Mouse (Mus musculus): Measurements from ENCODE around the gene Fbxo3. TPM values are rescaled to one million over a fixed set of nuclear protein-coding genes. Genes with fewer than 3 reads are reported as not detected.
"Not testable (repeated sequence)": the region's sequence is repeated elsewhere in the genome, so short reads cannot be mapped to it uniquely, and the experiment has no call there.

Gene Fbxo3
- polyA plus RNA-seq, 1 experiment from 2014 or later: 35.6 TPM

GRCm38 (mm10) chr2:104062665-104063064 is 35.1 kb downstream of the Fbxo3 start:
- H3K27me3 ChIP-seq (replicated peaks; ENCODE audit: control insufficient read depth, insufficient read depth, low read length): no peaks in the 10 kb centered on the region
- ATAC-seq: no peak
- no peaks in the 10 kb centered on the region for H3K4me1 ChIP-seq (replicated peaks; ENCODE audit: control insufficient read depth, insufficient read depth, low read length)
- H3K27ac ChIP-seq (ENCODE audit: low read depth, low read length): no peak overlapping the region
- no peak overlapping the region for H3K4me2 ChIP-seq (replicated peaks; ENCODE audit: low read depth)
- H3K9ac ChIP-seq (ENCODE audit: low read depth, low read length): no peak overlapping the region
- peaks cover 15% of the 10 kb centered on the region for H3K36me3 ChIP-seq (ENCODE audit: control insufficient read depth, insufficient read depth)
- no peaks in the 10 kb centered on the region for H3K9me3 ChIP-seq (ENCODE audit: control insufficient read depth)
- TF ChIP-seq CTCF (IDR thresholded peaks at IDR 0.05; ENCODE audit: low read depth): no peak
- H3K4me3 ChIP-seq (ENCODE audit: low read depth, low read length): no peak overlapping the region

GRCm38 (mm10) chr2:104064152-104064551 is 36.6 kb downstream of the Fbxo3 start:
- no peak overlapping the region for H3K4me2 ChIP-seq (replicated peaks; ENCODE audit: low read depth)
- ATAC-seq: no peak
- 77% methylated on average over 2 of the region's 2 CpGs for WGBS
- H3K9me3 ChIP-seq (ENCODE audit: control insufficient read depth): no peaks in the 10 kb centered on the region
- no peak for TF ChIP-seq CTCF (IDR thresholded peaks at IDR 0.05; ENCODE audit: low read depth)
- H3K4me1 ChIP-seq (replicated peaks; ENCODE audit: control insufficient read depth, insufficient read depth, low read length): no peaks in the 10 kb centered on the region
- peaks cover 8% of the 10 kb centered on the region; the same call in 1 of the 2 replicates for H3K36me3 ChIP-seq (ENCODE audit: control insufficient read depth, insufficient read depth)
- no peaks in the 10 kb centered on the region for H3K27me3 ChIP-seq (replicated peaks; ENCODE audit: control insufficient read depth, insufficient read depth, low read length)
- no peak overlapping the region for H3K27ac ChIP-seq (ENCODE audit: low read depth, low read length)
- H3K9ac ChIP-seq (ENCODE audit: low read depth, low read length): no peak overlapping the region
- no peak overlapping the region for H3K4me3 ChIP-seq (ENCODE audit: low read depth, low read length)

GRCm38 (mm10) chr2:104065526-104065925 is 38.0 kb downstream of the Fbxo3 start, which contains the start of gene Gm10912:
Gm10912 (plus strand) TSS chr2:104065826.
- not testable (repeated sequence) for H3K9me3 ChIP-seq (ENCODE audit: control insufficient read depth); H3K9ac ChIP-seq (ENCODE audit: low read depth, low read length); ATAC-seq; H3K27ac ChIP-seq (ENCODE audit: low read depth, low read length); H3K27me3 ChIP-seq (replicated peaks; ENCODE audit: control insufficient read depth, insufficient read depth, low read length); H3K4me1 ChIP-seq (replicated peaks; ENCODE audit: control insufficient read depth, insufficient read depth, low read length); H3K36me3 ChIP-seq (ENCODE audit: control insufficient read depth, insufficient read depth); H3K4me3 ChIP-seq (ENCODE audit: low read depth, low read length); H3K4me2 ChIP-seq (replicated peaks; ENCODE audit: low read depth)
- WGBS: 90% methylated on average over 5 of the region's 6 CpGs

GRCm38 (mm10) chr2:104068450-104068849 is 40.9 kb downstream of the Fbxo3 start, which contains the start of gene Gm10799:
Gm10799 (minus strand) TSS chr2:104068550.
- H3K4me3 ChIP-seq (ENCODE audit: low read depth, low read length); H3K27me3 ChIP-seq (replicated peaks; ENCODE audit: control insufficient read depth, insufficient read depth, low read length); H3K27ac ChIP-seq (ENCODE audit: low read depth, low read length); ATAC-seq; H3K4me1 ChIP-seq (replicated peaks; ENCODE audit: control insufficient read depth, insufficient read depth, low read length); H3K9me3 ChIP-seq (ENCODE audit: control insufficient read depth); H3K9ac ChIP-seq (ENCODE audit: low read depth, low read length); H3K36me3 ChIP-seq (ENCODE audit: control insufficient read depth, insufficient read depth); H3K4me2 ChIP-seq (replicated peaks; ENCODE audit: low read depth): not testable (repeated sequence)
- 67% methylated on average over 7 of the region's 7 CpGs for WGBS

GRCm38 (mm10) chr2:104069704-104070185 is 42.2 kb downstream of the Fbxo3 start, which contains the start of gene Cd59b:
Cd59b (plus strand) TSS chr2:104069849.
- no peak for TF ChIP-seq CTCF (IDR thresholded peaks at IDR 0.05; ENCODE audit: low read depth)
- ATAC-seq: peak; percentile 81
- H3K9ac ChIP-seq (ENCODE audit: low read depth, low read length): no peak within 1 kb of the TSS
- H3K27ac ChIP-seq (ENCODE audit: low read depth, low read length): no peak within 1 kb of the TSS
- H3K4me1 ChIP-seq (replicated peaks; ENCODE audit: control insufficient read depth, insufficient read depth, low read length): no peaks in the 10 kb centered on the region; the same call in 1 of the 2 replicates
- no peaks in the 10 kb centered on the region for H3K27me3 ChIP-seq (replicated peaks; ENCODE audit: control insufficient read depth, insufficient read depth, low read length)
- WGBS: 14% methylated on average over 13 of the region's 13 CpGs
- H3K9me3 ChIP-seq (ENCODE audit: control insufficient read depth): no peaks in the 10 kb centered on the region
- no peaks in the 10 kb centered on the region for H3K36me3 ChIP-seq (ENCODE audit: control insufficient read depth, insufficient read depth)
- H3K4me3 ChIP-seq (ENCODE audit: low read depth, low read length): peak within 1 kb of the TSS; percentile 35
- peak within 1 kb of the TSS; percentile 70 for H3K4me2 ChIP-seq (replicated peaks; ENCODE audit: low read depth)

GRCm38 (mm10) chr2:104078285-104078684 is 50.8 kb downstream of the Fbxo3 start:
- not testable (repeated sequence) for H3K9ac ChIP-seq (ENCODE audit: low read depth, low read length); H3K4me3 ChIP-seq (ENCODE audit: low read depth, low read length); H3K4me1 ChIP-seq (replicated peaks; ENCODE audit: control insufficient read depth, insufficient read depth, low read length); H3K27ac ChIP-seq (ENCODE audit: low read depth, low read length); H3K36me3 ChIP-seq (ENCODE audit: control insufficient read depth, insufficient read depth); H3K9me3 ChIP-seq (ENCODE audit: control insufficient read depth); H3K27me3 ChIP-seq (replicated peaks; ENCODE audit: control insufficient read depth, insufficient read depth, low read length); ATAC-seq; H3K4me2 ChIP-seq (replicated peaks; ENCODE audit: low read depth)
- WGBS: 55% methylated on average over 5 of the region's 5 CpGs

- not testable (repeated sequence) for H3K9ac ChIP-seq (ENCODE audit: low read depth, low read length); H3K27ac ChIP-seq (ENCODE audit: low read depth, low read length); H3K36me3 ChIP-seq (ENCODE audit: control insufficient read depth, insufficient read depth); H3K4me1 ChIP-seq (replicated peaks; ENCODE audit: control insufficient read depth, insufficient read depth, low read length); H3K4me3 ChIP-seq (ENCODE audit: low read depth, low read length); H3K27me3 ChIP-seq (replicated peaks; ENCODE audit: control insufficient read depth, insufficient read depth, low read length); H3K9me3 ChIP-seq (ENCODE audit: control insufficient read depth); H3K4me2 ChIP-seq (replicated peaks; ENCODE audit: low read depth)
- no CpG with 5 or more reads among the region's 1 CpGs for WGBS
- peak; percentile 67 for ATAC-seq
Measured at GRCm38 (mm10) chr2:104081436-104082050, 54.0 kb downstream of the Fbxo3 start.
